Mouse (Mus musculus): Measurements from ENCODE around the gene Pdilt. TPM values are rescaled to one million over a fixed set of nuclear protein-coding genes. Genes with fewer than 3 reads are reported as not detected.
A peak's percentile ranks its signal among the peaks of the same experiment; 100 is the strongest.

Pdilt gene
- polyA plus RNA-seq, 1 experiment: not detected

- WGBS: 46% methylated on average over 1 of the region's 1 CpGs
- TF ChIP-seq POLR2A (IDR thresholded peaks at IDR 0.05; ENCODE audit: borderline replicate concordance, extremely low read depth, low read depth, low read length) (no peak), CTCF (IDR thresholded peaks at IDR 0.05; ENCODE audit: insufficient read depth, low read length) (no peak)
- H3K4me1 ChIP-seq (ENCODE audit: control insufficient read depth, insufficient read depth, low read length): no peaks in the 10 kb centered on the region
- no peak overlapping the region for H3K4me3 ChIP-seq (replicated peaks; ENCODE audit: extremely low read depth, low read depth, low read length)
- DNase-seq: no peak
Measured at GRCm38 (mm10) chr7:119532924-119533323, 9.6 kb upstream of the Pdilt start.

- Histone ChIP-seq H3K4me3 (replicated peaks; ENCODE audit: extremely low read depth, low read depth, low read length) (no peak overlapping the region), H3K4me1 (ENCODE audit: control insufficient read depth, insufficient read depth, low read length) (no peaks in the 10 kb centered on the region)
- 62% methylated on average over 7 of the region's 7 CpGs for WGBS
- TF ChIP-seq CTCF (IDR thresholded peaks at IDR 0.05; ENCODE audit: insufficient read depth, low read length): no peak
- no peak for TF ChIP-seq POLR2A (IDR thresholded peaks at IDR 0.05; ENCODE audit: borderline replicate concordance, extremely low read depth, low read depth, low read length)
- DNase-seq: no peak
Measured at GRCm38 (mm10) chr7:119528617-119529016, 5.3 kb upstream of the Pdilt start.

DNA sequence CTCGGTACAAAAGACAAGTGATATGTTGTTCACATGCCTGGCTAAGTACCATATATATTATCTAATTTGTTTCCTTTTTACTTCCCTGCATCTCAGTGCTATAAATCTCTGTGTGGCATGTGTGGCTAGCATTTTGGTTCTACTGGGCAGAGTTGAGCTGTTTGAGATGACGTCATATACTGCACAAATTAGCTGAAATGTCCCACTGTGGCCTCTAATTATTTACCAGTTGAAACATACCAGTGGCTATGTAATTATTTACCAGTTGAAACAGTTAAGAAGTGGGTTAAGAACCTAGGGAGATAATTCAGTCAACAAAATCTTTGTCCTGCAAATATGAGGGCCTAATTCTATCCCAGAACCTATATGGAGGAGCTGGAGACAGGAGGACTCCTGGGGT lies 4.3 kb upstream of the Pdilt start:
- TF ChIP-seq CTCF (IDR thresholded peaks at IDR 0.05; ENCODE audit: insufficient read depth, low read length) (no peak), POLR2A (IDR thresholded peaks at IDR 0.05; ENCODE audit: borderline replicate concordance, extremely low read depth, low read depth, low read length) (no peak)
- Histone ChIP-seq H3K4me3 (replicated peaks; ENCODE audit: extremely low read depth, low read depth, low read length) (no peak overlapping the region), H3K4me1 (ENCODE audit: control insufficient read depth, insufficient read depth, low read length) (no peaks in the 10 kb centered on the region)
- 70% methylated on average over 2 of the region's 2 CpGs for WGBS
- no peak for DNase-seq

DNA sequence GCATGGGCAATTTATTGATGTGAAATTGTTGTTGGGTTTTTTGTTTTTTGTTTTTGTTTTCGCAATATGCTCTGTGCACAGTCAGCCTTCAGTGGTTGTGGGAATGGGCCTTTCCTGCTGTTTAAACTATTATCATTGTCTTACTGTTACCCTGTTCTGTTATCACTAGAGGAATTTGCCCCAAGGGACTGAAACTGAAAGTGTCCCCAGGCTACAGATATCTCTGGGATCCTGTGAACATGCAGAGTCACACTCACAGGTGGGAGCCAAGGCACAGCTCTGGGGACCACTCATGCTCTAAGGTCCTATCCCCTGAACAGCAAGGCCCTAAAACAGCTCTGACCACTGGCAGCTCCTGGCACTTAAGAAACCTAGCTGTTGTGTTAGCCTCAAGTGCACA lies 3.8 kb upstream of the Pdilt start:
- Histone ChIP-seq H3K4me3 (replicated peaks; ENCODE audit: extremely low read depth, low read depth, low read length) (no peak overlapping the region), H3K4me1 (ENCODE audit: control insufficient read depth, insufficient read depth, low read length) (no peaks in the 10 kb centered on the region)
- TF ChIP-seq POLR2A (IDR thresholded peaks at IDR 0.05; ENCODE audit: borderline replicate concordance, extremely low read depth, low read depth, low read length): no peak
- TF ChIP-seq CTCF (IDR thresholded peaks at IDR 0.05; ENCODE audit: insufficient read depth, low read length): no peak
- DNase-seq: no peak
- WGBS: 94% methylated on average over 1 of the region's 1 CpGs

DNA sequence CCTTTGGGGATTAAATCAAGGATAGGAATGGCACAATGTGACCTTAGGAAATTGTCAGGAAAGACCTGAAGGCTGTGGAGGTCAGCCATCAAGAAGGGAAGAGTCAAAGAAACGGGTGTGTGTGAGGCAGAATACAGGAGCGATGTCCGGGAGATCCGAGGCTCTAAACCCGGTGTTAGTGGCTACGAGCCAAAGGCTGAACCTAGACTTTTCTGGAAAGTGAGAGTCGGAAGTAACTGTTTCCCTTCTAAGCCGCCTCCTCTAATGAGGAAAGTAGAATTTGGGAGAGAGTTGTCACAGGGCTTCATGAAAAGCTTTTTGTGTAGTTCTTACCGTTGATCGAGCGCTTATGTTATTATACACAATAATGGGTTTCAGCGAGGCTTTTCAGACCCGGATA lies 3.2 kb upstream of the Pdilt start:
- DNase-seq: no peak
- 74% methylated on average over 13 of the region's 13 CpGs for WGBS
- Histone ChIP-seq H3K4me3 (replicated peaks; ENCODE audit: extremely low read depth, low read depth, low read length) (no peak overlapping the region), H3K4me1 (ENCODE audit: control insufficient read depth, insufficient read depth, low read length) (no peaks in the 10 kb centered on the region)
- TF ChIP-seq CTCF (IDR thresholded peaks at IDR 0.05; ENCODE audit: insufficient read depth, low read length) (no peak), POLR2A (IDR thresholded peaks at IDR 0.05; ENCODE audit: borderline replicate concordance, extremely low read depth, low read depth, low read length) (no peak)

DNA sequence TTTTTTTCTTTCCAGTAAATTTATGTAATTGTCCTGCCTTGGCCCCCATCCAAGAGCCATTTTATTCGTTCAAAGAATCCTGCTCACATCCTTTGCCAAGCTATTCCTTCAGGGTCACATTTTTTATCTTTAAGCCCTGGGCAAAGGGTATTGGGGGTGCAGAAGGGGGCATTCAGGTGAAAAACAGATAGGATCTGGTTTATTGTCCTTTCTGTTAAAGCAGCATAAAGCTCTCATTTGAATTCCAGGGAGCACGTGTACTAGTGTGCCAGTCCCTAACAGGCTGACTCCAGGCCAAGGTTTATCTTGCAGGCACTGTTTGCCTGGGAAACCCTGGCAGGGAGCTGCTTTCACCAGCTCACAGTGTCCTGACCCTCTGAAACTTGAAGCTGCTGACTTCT lies 2.6 kb upstream of the Pdilt start:
- 26% methylated on average over 2 of the region's 2 CpGs for WGBS
- DNase-seq: no peak
- no peak overlapping the region for H3K4me3 ChIP-seq (replicated peaks; ENCODE audit: extremely low read depth, low read depth, low read length)
- TF ChIP-seq CTCF (IDR thresholded peaks at IDR 0.05; ENCODE audit: insufficient read depth, low read length): no peak
- no peak for TF ChIP-seq POLR2A (IDR thresholded peaks at IDR 0.05; ENCODE audit: borderline replicate concordance, extremely low read depth, low read depth, low read length)
- no peaks in the 10 kb centered on the region for H3K4me1 ChIP-seq (ENCODE audit: control insufficient read depth, insufficient read depth, low read length)

- no peaks in the 10 kb centered on the region for H3K4me1 ChIP-seq (ENCODE audit: control insufficient read depth, insufficient read depth, low read length)
- no peak for DNase-seq
- H3K4me3 ChIP-seq (replicated peaks; ENCODE audit: extremely low read depth, low read depth, low read length): no peak overlapping the region
- WGBS: 65% methylated on average over 1 of the region's 1 CpGs
- TF ChIP-seq POLR2A (IDR thresholded peaks at IDR 0.05; ENCODE audit: borderline replicate concordance, extremely low read depth, low read depth, low read length) (no peak), CTCF (IDR thresholded peaks at IDR 0.05; ENCODE audit: insufficient read depth, low read length) (no peak)
Measured at GRCm38 (mm10) chr7:119522385-119522784, 904 bp downstream of the Pdilt start.

GRCm38 (mm10) chr7:119521816-119522215 lies 1.5 kb downstream of the Pdilt start:
- no peak for TF ChIP-seq POLR2A (IDR thresholded peaks at IDR 0.05; ENCODE audit: borderline replicate concordance, extremely low read depth, low read depth, low read length)
- no peak for TF ChIP-seq CTCF (IDR thresholded peaks at IDR 0.05; ENCODE audit: insufficient read depth, low read length)
- DNase-seq: no peak
- WGBS: 65% methylated on average over 3 of the region's 3 CpGs
- no peaks in the 10 kb centered on the region for H3K4me1 ChIP-seq (ENCODE audit: control insufficient read depth, insufficient read depth, low read length)
- H3K4me3 ChIP-seq (replicated peaks; ENCODE audit: extremely low read depth, low read depth, low read length): no peak overlapping the region

- 45% methylated on average over 5 of the region's 5 CpGs for WGBS
- Histone ChIP-seq H3K4me3 (replicated peaks; ENCODE audit: extremely low read depth, low read depth, low read length) (no peak overlapping the region), H3K4me1 (ENCODE audit: control insufficient read depth, insufficient read depth, low read length) (no peaks in the 10 kb centered on the region)
- peak; percentile 72 for TF ChIP-seq CTCF (IDR thresholded peaks at IDR 0.05; ENCODE audit: insufficient read depth, low read length)
- TF ChIP-seq POLR2A (IDR thresholded peaks at IDR 0.05; ENCODE audit: borderline replicate concordance, extremely low read depth, low read depth, low read length): no peak
- peak; percentile 62 for DNase-seq
Measured at GRCm38 (mm10) chr7:119519654-119520053, 3.6 kb downstream of the Pdilt start.

- WGBS: 71% methylated on average over 5 of the region's 5 CpGs
- TF ChIP-seq POLR2A (IDR thresholded peaks at IDR 0.05; ENCODE audit: borderline replicate concordance, extremely low read depth, low read depth, low read length): no peak
- no peak for TF ChIP-seq CTCF (IDR thresholded peaks at IDR 0.05; ENCODE audit: insufficient read depth, low read length)
Measured at GRCm38 (mm10) chr7:119519163-119519562, 4.1 kb downstream of the Pdilt start, which contains the start of gene Acsm5. Acsm5 (plus strand) TSS chr7:119519463.

DNA sequence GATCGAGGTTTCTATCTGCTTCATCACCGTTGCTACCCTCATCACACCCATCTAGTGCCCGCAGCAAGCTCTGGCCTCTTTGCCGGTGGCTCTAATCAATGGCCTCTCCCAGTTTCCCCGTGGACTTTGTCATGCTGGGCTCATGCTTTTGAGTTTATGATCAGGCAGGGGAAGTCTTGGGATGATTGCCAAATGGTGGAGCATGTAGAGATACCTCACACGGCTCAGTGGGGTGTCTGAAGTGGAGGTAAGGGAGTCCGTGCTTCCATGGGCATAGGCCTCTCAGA lies 7.1 kb downstream of the Pdilt start:
- WGBS: 71% methylated on average over 7 of the region's 7 CpGs
- no peaks in the 10 kb centered on the region for H3K4me1 ChIP-seq (ENCODE audit: control insufficient read depth, insufficient read depth, low read length)
- DNase-seq: no peak
- TF ChIP-seq POLR2A (IDR thresholded peaks at IDR 0.05; ENCODE audit: borderline replicate concordance, extremely low read depth, low read depth, low read length): no peak
- no peak overlapping the region for H3K4me3 ChIP-seq (replicated peaks; ENCODE audit: extremely low read depth, low read depth, low read length)

More at GRCm38 (mm10) chr7:119519163-119519562, 4.1 kb downstream of the Pdilt start, which contains the start of gene Acsm5:
- DNase-seq: no peak
- H3K4me1 ChIP-seq (ENCODE audit: control insufficient read depth, insufficient read depth, low read length): no peaks in the 10 kb centered on the region
- no peak within 1 kb of the TSS for H3K4me3 ChIP-seq (replicated peaks; ENCODE audit: extremely low read depth, low read depth, low read length)
